Mouse (Mus musculus): ENCODE data around the gene Wfdc3.

The Wfdc3 gene

GRCm38 (mm10) chr2:164773989-164774364, 28.2 kb upstream of the Wfdc3 start:
- DNase-seq, result peak in 1 of 2 experiments; percentile 48

GRCm38 (mm10) chr2:164773229-164773988, 27.7 kb upstream of the Wfdc3 start:
- DNase-seq, result no peak

- DNase-seq, result no peak
These were observed 25.4 kb upstream of the Wfdc3 start for GRCm38 (mm10) chr2:164771123-164771522.

GRCm38 (mm10) chr2:164770279-164770678, 24.5 kb upstream of the Wfdc3 start:
- no peak for DNase-seq

- peak; percentile 99 for DNase-seq
These were observed 23.7 kb upstream of the Wfdc3 start, which contains the start of gene Ube2c for GRCm38 (mm10) chr2:164769258-164770037. TSS of gene Ube2c (plus strand) at chr2:164769898.

- no peak for DNase-seq
These were observed 22.2 kb upstream of the Wfdc3 start for GRCm38 (mm10) chr2:164767812-164768540.

GRCm38 (mm10) chr2:164765841-164766240, 20.1 kb upstream of the Wfdc3 start:
- no peak for DNase-seq

- no peak for DNase-seq
These were observed 16.9 kb upstream of the Wfdc3 start for GRCm38 (mm10) chr2:164762593-164762992.

- DNase-seq, result no peak
These were observed 16.2 kb upstream of the Wfdc3 start for GRCm38 (mm10) chr2:164761971-164762370.

GRCm38 (mm10) chr2:164761502-164761901, 15.8 kb upstream of the Wfdc3 start:
- DNase-seq, result no peak

GRCm38 (mm10) chr2:164760059-164760833, 14.5 kb upstream of the Wfdc3 start:
- no peak for DNase-seq

- DNase-seq, result no peak
These were observed 13.0 kb upstream of the Wfdc3 start for GRCm38 (mm10) chr2:164758692-164759091.

- no peak for DNase-seq
These were observed 12.1 kb upstream of the Wfdc3 start for GRCm38 (mm10) chr2:164757841-164758240.

GRCm38 (mm10) chr2:164754800-164755199, 9.1 kb upstream of the Wfdc3 start:
- no peak for DNase-seq

GRCm38 (mm10) chr2:164754105-164754504, 8.4 kb upstream of the Wfdc3 start:
- no peak for DNase-seq

GRCm38 (mm10) chr2:164752454-164752853, 6.7 kb upstream of the Wfdc3 start:
- no peak for DNase-seq

GRCm38 (mm10) chr2:164748991-164749390, 3.3 kb upstream of the Wfdc3 start:
- DNase-seq, result no peak

GRCm38 (mm10) chr2:164748191-164748590, 2.5 kb upstream of the Wfdc3 start:
- DNase-seq, result no peak

- DNase-seq, result no peak
These were observed 962 bp upstream of the Wfdc3 start for GRCm38 (mm10) chr2:164746693-164747092.

- DNase-seq, result no peak
These were observed 744 bp downstream of the Wfdc3 start for GRCm38 (mm10) chr2:164744987-164745386.

GRCm38 (mm10) chr2:164739876-164740275, 5.9 kb downstream of the Wfdc3 start:
- no peak for DNase-seq

GRCm38 (mm10) chr2:164737377-164738090, 8.2 kb downstream of the Wfdc3 start:
- no peak for DNase-seq
